Mouse (Mus musculus) embryo, embryonic 10.5 days (tissue): ENCODE results near the gene Slc29a4.

Experiments
- DNase-seq: peaks from one replicate; pipeline ENCODE4 v3.0.0-alpha.2; 2015; ENCODE audit warnings: low spot score

The Slc29a4 gene

GRCm38 (mm10) chr5:142739941-142740340 is 47.6 kb downstream of the Slc29a4 start:
- no peak for DNase-seq

GRCm38 (mm10) chr5:142747026-142747629 is 54.8 kb downstream of the Slc29a4 start:
- no peak for DNase-seq

- DNase-seq = no peak
These were observed 57.9 kb downstream of the Slc29a4 start for GRCm38 (mm10) chr5:142750173-142750572.

GRCm38 (mm10) chr5:142752241-142752640 is 59.9 kb downstream of the Slc29a4 start:
- DNase-seq = no peak

- DNase-seq = no peak
These were observed 67.5 kb downstream of the Slc29a4 start for GRCm38 (mm10) chr5:142759786-142760185.

- no peak for DNase-seq
These were observed 69.1 kb downstream of the Slc29a4 start for GRCm38 (mm10) chr5:142761326-142761983.

- DNase-seq = no peak
These were observed 69.9 kb downstream of the Slc29a4 start for GRCm38 (mm10) chr5:142762082-142762807.

GRCm38 (mm10) chr5:142764306-142764705 is 72.0 kb downstream of the Slc29a4 start:
- DNase-seq = no peak

GRCm38 (mm10) chr5:142764889-142765288 is 72.6 kb downstream of the Slc29a4 start:
- no peak for DNase-seq

GRCm38 (mm10) chr5:142766708-142767107 is 74.4 kb downstream of the Slc29a4 start:
- DNase-seq = no peak

GRCm38 (mm10) chr5:142767937-142768336 is 75.6 kb downstream of the Slc29a4 start:
- peak; percentile 89 for DNase-seq

- DNase-seq = peak; percentile 21
These were observed 76.3 kb downstream of the Slc29a4 start for GRCm38 (mm10) chr5:142768352-142769267.

GRCm38 (mm10) chr5:142769641-142770040 is 77.3 kb downstream of the Slc29a4 start:
- DNase-seq = no peak

GRCm38 (mm10) chr5:142771034-142771433 is 78.7 kb downstream of the Slc29a4 start:
- DNase-seq = no peak

GRCm38 (mm10) chr5:142771964-142772363 is 79.7 kb downstream of the Slc29a4 start:
- DNase-seq = no peak
